Mouse (Mus musculus): ENCODE data around the gene Med7. TPM values are rescaled to one million over a fixed set of nuclear protein-coding genes. Genes with fewer than 3 reads are reported as not detected.

The Med7 gene
- polyA plus RNA-seq (2015; fragmentation: Nextera tagmentation; extraction: Ambion mirVana) = 59.8 and 61.8 TPM in 2 replicates

GRCm38 (mm10) chr11:46436760-46437458 is at the start of gene Med7:
TSS of gene Med7 (plus strand) at chr11:46436925.
- no peaks in the 10 kb centered on the region for H3K9me3 ChIP-seq
- H3K4me2 ChIP-seq = peak within 1 kb of the TSS; percentile 93
- H3K36me3 ChIP-seq (replicated peaks) = peaks cover 4% of the 10 kb centered on the region; the same call in 1 of the 2 replicates
- peak within 1 kb of the TSS; percentile 100 for H3K4me3 ChIP-seq
- peak; percentile 100 for ATAC-seq (replicated peaks)
- peak within 1 kb of the TSS; percentile 92 for H3K9ac ChIP-seq
- H3K27me3 ChIP-seq (replicated peaks) = no peaks in the 10 kb centered on the region
- H3K4me1 ChIP-seq = peaks cover 8% of the 10 kb centered on the region
- peak within 1 kb of the TSS; percentile 91 for H3K27ac ChIP-seq
- under 1% methylated on average over 59 of the region's 59 CpGs for WGBS

- H3K27me3 ChIP-seq (replicated peaks) = no peaks in the 10 kb centered on the region
- 91% methylated on average over 8 of the region's 8 CpGs for WGBS
- H3K27ac ChIP-seq = no peak overlapping the region
- H3K36me3 ChIP-seq (replicated peaks) = no peaks in the 10 kb centered on the region
- H3K9ac ChIP-seq = no peak overlapping the region
- H3K4me3 ChIP-seq = no peak overlapping the region
- H3K4me1 ChIP-seq = no peaks in the 10 kb centered on the region
- ATAC-seq (replicated peaks) = no peak
- H3K4me2 ChIP-seq = no peak overlapping the region
- no peaks in the 10 kb centered on the region for H3K9me3 ChIP-seq
Observed at GRCm38 (mm10) chr11:46387061-46387460, 49.7 kb upstream of the Med7 start.

- ATAC-seq (replicated peaks) = no peak
- no peak overlapping the region for H3K4me2 ChIP-seq
- no peak overlapping the region for H3K9ac ChIP-seq
- no peaks in the 10 kb centered on the region for H3K4me1 ChIP-seq
- H3K9me3 ChIP-seq = no peaks in the 10 kb centered on the region
- H3K4me3 ChIP-seq = no peak overlapping the region
- H3K27me3 ChIP-seq (replicated peaks) = no peaks in the 10 kb centered on the region
- H3K27ac ChIP-seq = no peak overlapping the region
- 79% methylated on average over 6 of the region's 6 CpGs for WGBS
- no peaks in the 10 kb centered on the region for H3K36me3 ChIP-seq (replicated peaks)
Observed at GRCm38 (mm10) chr11:46388438-46388837, 48.3 kb upstream of the Med7 start.

GRCm38 (mm10) chr11:46389336-46390117 is 47.2 kb upstream of the Med7 start, which contains the start of gene Itk:
TSS of gene Itk (minus strand) at chr11:46389515.
- Histone ChIP-seq H3K36me3 (replicated peaks) (no peaks in the 10 kb centered on the region), H3K27me3 (replicated peaks) (no peaks in the 10 kb centered on the region), H3K9me3 (no peaks in the 10 kb centered on the region), H3K4me1 (no peaks in the 10 kb centered on the region), H3K9ac (no peak within 1 kb of the TSS), H3K4me3 (no peak within 1 kb of the TSS), H3K4me2 (no peak within 1 kb of the TSS), H3K27ac (no peak within 1 kb of the TSS)
- WGBS = 88% methylated on average over 13 of the region's 13 CpGs
- no peak for ATAC-seq (replicated peaks)

GRCm38 (mm10) chr11:46390621-46391020 is 46.1 kb upstream of the Med7 start:
- no peak overlapping the region for H3K9ac ChIP-seq
- WGBS = 57% methylated on average over 3 of the region's 3 CpGs
- H3K9me3 ChIP-seq = no peaks in the 10 kb centered on the region
- H3K4me1 ChIP-seq = no peaks in the 10 kb centered on the region
- no peak for ATAC-seq (replicated peaks)
- H3K27me3 ChIP-seq (replicated peaks) = no peaks in the 10 kb centered on the region
- H3K4me2 ChIP-seq = no peak overlapping the region
- no peak overlapping the region for H3K27ac ChIP-seq
- H3K36me3 ChIP-seq (replicated peaks) = no peaks in the 10 kb centered on the region
- no peak overlapping the region for H3K4me3 ChIP-seq

GRCm38 (mm10) chr11:46392890-46393289 is 43.8 kb upstream of the Med7 start:
- no peaks in the 10 kb centered on the region for H3K36me3 ChIP-seq (replicated peaks)
- H3K4me2 ChIP-seq = no peak overlapping the region
- H3K9ac ChIP-seq = no peak overlapping the region
- H3K9me3 ChIP-seq = no peaks in the 10 kb centered on the region
- H3K4me3 ChIP-seq = no peak overlapping the region
- no peaks in the 10 kb centered on the region for H3K27me3 ChIP-seq (replicated peaks)
- 89% methylated on average over 7 of the region's 7 CpGs for WGBS
- ATAC-seq (replicated peaks) = no peak
- H3K4me1 ChIP-seq = no peaks in the 10 kb centered on the region
- no peak overlapping the region for H3K27ac ChIP-seq

- WGBS = 77% methylated on average over 4 of the region's 4 CpGs
Observed at GRCm38 (mm10) chr11:46393413-46393812, 43.3 kb upstream of the Med7 start.

GRCm38 (mm10) chr11:46395088-46395487 is 41.6 kb upstream of the Med7 start:
- H3K4me3 ChIP-seq = no peak overlapping the region
- ATAC-seq (replicated peaks) = no peak
- no peak overlapping the region for H3K27ac ChIP-seq
- H3K36me3 ChIP-seq (replicated peaks) = no peaks in the 10 kb centered on the region
- WGBS = 87% methylated on average over 2 of the region's 2 CpGs
- no peaks in the 10 kb centered on the region for H3K9me3 ChIP-seq
- H3K9ac ChIP-seq = no peak overlapping the region
- H3K4me2 ChIP-seq = no peak overlapping the region
- no peaks in the 10 kb centered on the region for H3K27me3 ChIP-seq (replicated peaks)
- H3K4me1 ChIP-seq = no peaks in the 10 kb centered on the region

More at GRCm38 (mm10) chr11:46393413-46393812, 43.3 kb upstream of the Med7 start:
- H3K9ac ChIP-seq = no peak overlapping the region
- no peak overlapping the region for H3K4me2 ChIP-seq
- no peak overlapping the region for H3K27ac ChIP-seq
- no peak overlapping the region for H3K4me3 ChIP-seq
- H3K9me3 ChIP-seq = no peaks in the 10 kb centered on the region
- no peaks in the 10 kb centered on the region for H3K4me1 ChIP-seq
- no peak for ATAC-seq (replicated peaks)
- H3K27me3 ChIP-seq (replicated peaks) = no peaks in the 10 kb centered on the region
- no peaks in the 10 kb centered on the region for H3K36me3 ChIP-seq (replicated peaks)

GRCm38 (mm10) chr11:46395698-46396097 is 41.0 kb upstream of the Med7 start:
- H3K4me2 ChIP-seq = no peak overlapping the region
- no peaks in the 10 kb centered on the region for H3K27me3 ChIP-seq (replicated peaks)
- no peak overlapping the region for H3K4me3 ChIP-seq
- H3K36me3 ChIP-seq (replicated peaks) = no peaks in the 10 kb centered on the region
- no peaks in the 10 kb centered on the region for H3K9me3 ChIP-seq
- 95% methylated on average over 2 of the region's 2 CpGs for WGBS
- no peaks in the 10 kb centered on the region for H3K4me1 ChIP-seq
- H3K9ac ChIP-seq = no peak overlapping the region
- ATAC-seq (replicated peaks) = no peak
- H3K27ac ChIP-seq = no peak overlapping the region

- H3K27ac ChIP-seq = no peak within 1 kb of the TSS
- WGBS = 81% methylated on average over 13 of the region's 13 CpGs
Observed at GRCm38 (mm10) chr11:46396167-46396859, 40.4 kb upstream of the Med7 start, which contains the start of gene Fam71b. TSS of gene Fam71b (plus strand) at chr11:46396559.

GRCm38 (mm10) chr11:46396860-46397179 is 39.9 kb upstream of the Med7 start:
- no peaks in the 10 kb centered on the region for H3K9me3 ChIP-seq
- no peaks in the 10 kb centered on the region for H3K36me3 ChIP-seq (replicated peaks)
- H3K27me3 ChIP-seq (replicated peaks) = no peaks in the 10 kb centered on the region
- no peak for ATAC-seq (replicated peaks)
- no peaks in the 10 kb centered on the region for H3K4me1 ChIP-seq
- WGBS = 90% methylated on average over 4 of the region's 4 CpGs
- H3K4me3 ChIP-seq = no peak overlapping the region
- H3K9ac ChIP-seq = no peak overlapping the region
- H3K27ac ChIP-seq = no peak overlapping the region
- no peak overlapping the region for H3K4me2 ChIP-seq

More at GRCm38 (mm10) chr11:46396167-46396859, 40.4 kb upstream of the Med7 start, which contains the start of gene Fam71b:
- no peaks in the 10 kb centered on the region for H3K36me3 ChIP-seq (replicated peaks)
- no peaks in the 10 kb centered on the region for H3K27me3 ChIP-seq (replicated peaks)
- ATAC-seq (replicated peaks) = no peak
- no peak within 1 kb of the TSS for H3K4me3 ChIP-seq
- no peak within 1 kb of the TSS for H3K4me2 ChIP-seq
- no peaks in the 10 kb centered on the region for H3K4me1 ChIP-seq
- H3K9me3 ChIP-seq = no peaks in the 10 kb centered on the region
- H3K9ac ChIP-seq = no peak within 1 kb of the TSS

- ATAC-seq (replicated peaks) = no peak
- 50% methylated on average over 2 of the region's 2 CpGs for WGBS
Observed at GRCm38 (mm10) chr11:46397900-46398299, 38.8 kb upstream of the Med7 start.

More at GRCm38 (mm10) chr11:46397900-46398299, 38.8 kb upstream of the Med7 start:
- Histone ChIP-seq H3K9me3 (no peaks in the 10 kb centered on the region), H3K9ac (no peak overlapping the region), H3K36me3 (replicated peaks) (no peaks in the 10 kb centered on the region), H3K4me2 (no peak overlapping the region), H3K4me1 (no peaks in the 10 kb centered on the region), H3K27ac (no peak overlapping the region), H3K27me3 (replicated peaks) (no peaks in the 10 kb centered on the region), H3K4me3 (no peak overlapping the region)
